Mouse (Mus musculus): ENCODE measurements at regions not wholly inside any gene's neighbourhood (a gene's known extent, or its start where the extent isn't known, plus 50 kb on each side); places are given as distances from the start of the nearest gene placed in this dataset.

DNA sequence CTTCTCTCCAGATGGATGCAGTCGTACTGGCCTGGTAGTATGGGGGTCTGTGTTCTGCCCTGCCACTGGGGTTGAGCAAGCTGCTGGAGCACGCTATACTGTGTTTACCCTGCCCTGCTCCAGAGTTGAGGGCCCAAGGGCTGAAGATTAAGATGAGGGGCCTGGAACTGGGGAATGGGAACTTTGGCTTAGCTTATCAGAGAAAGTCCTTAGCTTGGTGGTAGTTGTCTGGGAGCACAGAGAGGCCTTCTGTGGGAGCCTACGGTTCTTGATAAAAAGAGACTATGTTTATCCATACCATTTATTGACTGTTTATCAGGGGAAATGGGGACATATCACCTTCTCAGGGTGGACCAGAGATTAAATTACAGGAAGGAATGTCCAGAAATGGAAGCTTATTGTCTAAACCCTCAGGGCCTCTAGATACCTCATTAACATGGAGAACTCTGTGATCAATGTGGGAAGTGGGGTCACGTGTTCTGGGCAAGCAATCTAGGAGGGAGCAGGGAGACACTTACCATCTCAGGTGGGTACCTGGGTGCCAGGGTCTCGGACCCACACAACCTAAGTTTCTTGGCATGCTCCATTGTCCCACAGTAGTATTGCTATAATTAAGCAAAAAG lies 58.7 kb downstream of the Mycn start:
- no peak for DNase-seq (ENCODE audit: low spot score in 2 of 2)

DNA sequence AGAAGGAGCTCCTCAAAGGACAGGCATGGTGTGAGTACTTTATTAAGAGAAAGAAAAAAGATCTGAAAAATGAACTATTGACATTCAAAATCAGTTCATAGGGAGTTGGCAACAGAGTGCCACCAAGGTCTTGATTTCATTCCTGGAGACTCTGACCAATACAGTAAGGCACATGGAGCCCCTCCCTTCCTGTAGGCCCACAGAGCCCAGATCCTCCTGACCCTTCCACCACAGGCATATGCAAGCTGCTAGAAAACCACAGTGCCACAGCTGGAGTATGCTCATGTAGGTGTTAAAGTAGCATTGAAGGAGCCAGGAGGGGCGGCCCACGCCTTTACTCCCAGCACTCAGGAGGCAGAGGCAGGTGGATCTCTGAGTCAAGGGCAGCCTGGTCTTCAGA lies 63.7 kb downstream of the Mycn start:
- no peak for DNase-seq (ENCODE audit: low spot score in 2 of 2)

DNA sequence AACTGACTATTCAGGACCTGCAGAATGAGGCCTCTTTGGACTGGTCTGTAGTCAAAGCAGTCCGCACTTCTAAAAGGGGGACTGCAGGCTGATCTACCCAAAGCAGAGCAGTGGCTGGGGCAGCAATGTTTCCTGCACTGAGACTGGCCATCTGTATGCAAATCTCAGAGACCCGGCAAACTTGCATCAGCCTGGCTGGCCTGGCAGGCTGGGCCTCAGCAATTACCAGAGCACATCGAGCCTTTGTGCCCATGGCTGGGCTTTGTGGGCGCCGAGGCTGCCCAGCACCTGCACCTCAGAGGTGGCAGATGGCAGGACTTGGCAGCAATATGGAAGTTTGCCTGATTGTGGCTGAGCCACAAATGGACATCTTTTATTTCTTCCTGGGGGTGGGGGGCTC lies 64.2 kb downstream of the Mycn start:
- no peak for DNase-seq (ENCODE audit: low spot score in 2 of 2)

DNA sequence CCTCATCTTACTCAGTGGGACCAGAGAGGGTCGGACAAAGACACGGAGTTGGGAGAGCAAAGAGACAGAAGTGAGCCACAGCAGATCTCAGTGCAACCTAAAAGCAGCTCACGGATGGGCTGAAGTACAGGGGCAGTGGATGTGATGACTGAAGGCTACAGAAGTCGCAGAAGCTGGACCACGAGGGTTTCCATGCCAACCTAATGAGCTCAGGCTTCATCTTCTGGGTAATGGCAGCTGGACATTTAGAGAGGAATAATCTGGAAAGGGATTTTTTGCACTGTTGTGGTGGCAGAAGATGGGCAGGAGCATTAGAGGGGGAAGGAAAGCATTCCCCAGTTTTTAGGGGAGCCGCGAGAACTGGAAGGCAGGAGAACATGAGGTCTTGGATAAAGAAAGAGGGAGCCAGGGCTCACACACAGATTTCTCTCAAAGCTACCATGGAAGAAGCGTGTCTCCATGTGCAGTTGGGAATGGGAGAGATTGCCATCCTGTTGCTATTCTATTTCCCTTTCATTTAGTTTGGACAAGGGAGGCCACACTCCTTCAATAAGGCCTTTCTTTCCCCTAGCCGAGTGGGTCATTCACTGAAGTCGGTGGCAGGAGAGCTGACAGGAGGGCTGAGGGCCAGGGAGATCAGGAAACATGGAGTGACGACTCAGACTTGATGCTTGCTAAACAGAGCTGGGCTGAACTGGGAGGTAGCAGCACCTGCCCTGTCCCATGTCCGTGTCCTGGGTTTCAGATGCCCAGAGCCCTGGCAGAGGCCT lies 65.6 kb downstream of the Mycn start:
- no peak for DNase-seq (ENCODE audit: low spot score in 2 of 2)

DNA sequence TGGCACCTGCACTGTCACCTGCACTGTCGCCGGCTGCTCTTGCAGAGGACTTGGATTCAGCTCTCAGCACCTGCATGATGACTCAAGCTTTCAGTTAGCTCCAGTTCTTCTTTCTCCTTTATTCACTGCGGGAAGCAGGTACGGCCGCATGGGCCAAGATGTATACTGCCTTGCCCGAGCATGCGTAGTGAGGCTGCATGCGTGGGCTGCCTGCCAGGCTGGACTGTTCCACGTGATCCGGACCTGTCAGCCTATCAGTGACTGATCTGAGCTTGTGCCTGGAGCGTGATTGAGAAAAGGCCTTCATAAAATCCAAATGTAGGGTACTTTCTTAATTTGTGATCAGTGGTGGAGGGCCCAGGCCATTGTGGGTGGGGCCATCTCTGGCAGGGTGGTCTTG lies 68.2 kb downstream of the Mycn start:
- DNase-seq (ENCODE audit: low spot score in 2 of 2), result no peak

DNA sequence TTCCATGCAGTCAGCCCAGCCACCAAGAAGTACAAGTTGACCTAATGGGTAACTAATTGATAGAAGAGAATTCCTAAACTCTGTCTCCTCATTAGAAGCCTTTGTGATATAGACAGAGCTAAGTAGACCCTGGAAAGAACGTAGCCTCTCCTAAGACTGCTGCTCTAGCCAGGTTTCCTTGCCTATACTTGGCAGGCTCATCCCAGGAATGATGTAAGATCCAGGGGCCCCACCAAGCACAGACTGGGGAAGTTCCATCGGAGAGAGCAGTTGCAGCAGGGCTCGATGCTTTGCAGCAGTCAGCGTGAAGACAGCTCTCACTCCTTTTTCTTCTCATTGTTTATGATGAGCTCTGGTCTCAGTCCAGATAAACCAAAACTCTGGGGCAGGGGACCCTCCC lies 68.7 kb downstream of the Mycn start:
- DNase-seq (ENCODE audit: low spot score in 2 of 2), result no peak

DNA sequence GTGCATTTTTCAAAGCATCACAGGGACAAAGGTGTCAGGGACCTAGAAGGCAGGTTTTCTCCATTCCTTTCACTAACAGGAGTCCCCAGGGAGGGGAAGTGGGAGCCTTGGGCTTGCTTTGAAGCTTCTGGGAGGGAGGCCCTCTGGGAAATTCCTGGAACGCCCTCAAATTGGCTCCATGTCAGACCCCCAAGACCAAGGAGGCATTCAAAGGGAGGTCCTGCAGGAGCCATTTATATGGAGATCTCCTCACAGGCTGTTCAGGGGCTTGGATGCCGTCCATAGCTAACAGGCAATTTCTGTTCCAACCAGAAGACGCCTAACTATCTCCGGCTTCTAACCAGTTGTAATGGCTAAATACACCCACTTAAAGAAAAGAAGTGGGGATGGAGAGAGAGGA lies 70.4 kb downstream of the Mycn start:
- no peak for DNase-seq (ENCODE audit: low spot score in 2 of 2)

DNA sequence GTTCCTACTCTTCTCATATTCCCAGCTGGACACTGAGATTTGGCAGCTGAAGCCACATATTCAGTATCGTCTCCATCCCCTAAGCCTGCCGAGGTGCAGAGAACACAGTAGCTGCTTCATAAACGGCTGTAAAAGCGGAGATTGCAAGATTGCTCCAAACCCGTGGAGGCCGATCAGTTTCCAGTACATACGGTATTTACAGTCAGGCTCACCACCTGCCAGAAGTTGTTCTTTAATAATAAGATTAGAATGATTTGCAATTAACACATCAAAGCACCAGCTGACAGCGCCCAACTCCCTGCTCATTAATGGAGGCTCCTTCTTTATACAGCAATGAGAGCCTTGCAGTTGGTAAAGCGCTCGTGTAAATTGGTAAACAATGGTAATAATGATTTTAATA lies 75.1 kb downstream of the Mycn start:
- DNase-seq (ENCODE audit: low spot score in 2 of 2), result no peak

DNA sequence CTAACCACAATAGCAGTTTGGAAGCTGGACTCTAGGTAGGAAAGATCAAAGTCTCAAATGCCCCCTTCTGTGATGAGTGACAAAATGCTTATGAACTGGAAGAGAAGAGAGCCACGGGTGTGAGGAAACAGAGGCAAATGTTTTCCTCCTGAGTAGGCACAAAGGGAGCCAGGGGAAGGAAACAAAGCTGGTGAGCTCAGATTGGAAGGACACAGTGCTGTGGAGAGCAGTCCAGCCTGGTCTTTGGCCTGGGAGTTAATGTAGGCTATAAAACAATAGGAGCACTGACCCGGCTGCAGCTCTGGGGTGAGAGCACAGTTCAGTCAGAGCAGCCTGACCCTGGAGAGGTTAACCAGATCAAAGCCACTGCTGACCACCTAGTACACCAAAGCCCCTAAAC lies 91.0 kb downstream of the Mycn start:
- DNase-seq (ENCODE audit: low spot score in 2 of 2), result no peak

DNA sequence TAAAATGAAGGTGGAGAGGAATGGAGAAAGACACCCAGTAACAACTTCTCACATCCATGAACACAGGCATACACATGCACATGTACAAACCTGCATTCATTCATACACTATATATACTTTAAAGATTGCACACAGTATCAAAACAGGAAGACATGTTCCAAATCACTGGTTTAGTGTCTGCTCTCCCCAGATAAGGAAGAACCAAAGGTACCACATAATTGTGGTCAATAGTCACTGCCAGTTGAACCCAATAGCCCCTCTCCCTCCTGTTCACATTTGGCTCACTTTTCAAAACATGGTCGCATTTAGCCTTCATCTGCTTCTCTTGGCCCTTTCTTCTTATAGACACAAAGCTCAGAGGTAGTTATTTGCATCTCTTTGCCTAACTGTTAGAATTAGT lies 95.0 kb downstream of the Mycn start:
- no peak for DNase-seq (ENCODE audit: low spot score in 2 of 2)

DNA sequence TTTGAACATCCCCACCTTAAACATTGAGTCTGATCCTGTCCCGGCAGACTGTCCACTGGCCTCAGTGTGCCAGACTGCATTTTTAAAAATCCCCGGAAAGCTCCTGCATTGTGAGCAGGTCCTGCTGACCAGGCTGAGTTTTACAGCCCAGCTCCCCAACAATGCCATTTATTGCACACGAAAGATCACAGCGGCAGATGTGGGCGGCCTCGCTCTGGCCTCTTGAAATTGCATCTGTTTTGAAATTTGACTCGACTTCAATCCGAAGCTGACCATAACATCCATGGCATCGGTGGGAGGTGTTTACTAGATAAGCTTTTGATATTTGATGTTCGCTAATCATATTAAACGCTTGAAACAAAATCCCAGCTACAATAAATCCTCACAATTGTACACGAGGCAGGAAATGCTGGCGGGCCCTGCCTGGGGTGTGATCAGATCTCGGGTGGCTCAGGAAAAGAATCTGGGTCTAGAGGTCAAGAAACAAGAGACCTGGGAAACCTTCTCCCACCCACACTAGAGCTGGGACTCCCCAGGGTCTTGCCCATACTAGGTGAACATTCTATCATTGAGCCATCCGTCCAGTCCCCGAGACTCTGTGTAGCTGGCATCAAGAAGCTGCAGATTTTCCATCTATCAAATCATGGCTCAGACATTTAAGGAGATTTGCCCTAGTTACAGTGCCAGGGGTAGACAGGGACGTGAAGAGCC lies 99.3 kb downstream of the Mycn start:
- no peak for DNase-seq (ENCODE audit: low spot score in 2 of 2)

DNA sequence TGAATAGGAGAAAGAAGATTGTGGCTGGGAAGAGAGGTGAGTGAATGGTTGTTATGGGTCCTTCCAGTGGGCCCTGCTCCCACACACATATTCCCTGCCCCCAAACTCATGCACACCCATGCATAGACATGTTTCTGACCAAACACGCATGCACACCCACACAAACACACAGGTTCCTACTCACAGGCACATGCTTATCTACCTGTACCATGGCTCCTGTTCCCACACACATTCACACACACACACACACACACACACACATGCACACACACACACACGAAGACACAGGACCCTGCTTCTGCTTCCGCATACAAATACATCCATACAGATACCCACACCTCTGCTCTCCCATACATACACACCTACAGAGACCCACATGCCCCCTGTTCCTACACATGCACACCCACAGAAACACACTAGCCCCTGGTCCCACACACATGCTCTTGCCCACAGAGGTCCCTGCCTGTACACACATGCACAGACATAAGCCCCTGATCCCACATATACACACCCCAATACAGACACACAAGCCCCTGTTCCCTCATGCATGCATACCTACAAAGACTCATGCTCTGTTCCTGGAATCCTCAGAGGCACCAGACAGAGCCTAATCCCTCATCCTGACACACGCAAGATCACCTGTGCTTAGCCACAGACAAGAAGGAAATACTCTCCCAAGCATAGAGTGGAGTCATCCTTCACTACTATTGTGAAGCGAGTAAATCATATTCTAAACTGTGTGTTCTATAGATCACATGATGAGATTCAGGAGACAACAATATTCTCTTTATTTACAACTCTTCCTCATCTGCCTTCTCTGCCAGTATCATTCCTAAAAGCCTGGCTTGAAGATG lies 100.1 kb downstream of the Mycn start:
- DNase-seq (ENCODE audit: low spot score in 2 of 2), result no peak

DNA sequence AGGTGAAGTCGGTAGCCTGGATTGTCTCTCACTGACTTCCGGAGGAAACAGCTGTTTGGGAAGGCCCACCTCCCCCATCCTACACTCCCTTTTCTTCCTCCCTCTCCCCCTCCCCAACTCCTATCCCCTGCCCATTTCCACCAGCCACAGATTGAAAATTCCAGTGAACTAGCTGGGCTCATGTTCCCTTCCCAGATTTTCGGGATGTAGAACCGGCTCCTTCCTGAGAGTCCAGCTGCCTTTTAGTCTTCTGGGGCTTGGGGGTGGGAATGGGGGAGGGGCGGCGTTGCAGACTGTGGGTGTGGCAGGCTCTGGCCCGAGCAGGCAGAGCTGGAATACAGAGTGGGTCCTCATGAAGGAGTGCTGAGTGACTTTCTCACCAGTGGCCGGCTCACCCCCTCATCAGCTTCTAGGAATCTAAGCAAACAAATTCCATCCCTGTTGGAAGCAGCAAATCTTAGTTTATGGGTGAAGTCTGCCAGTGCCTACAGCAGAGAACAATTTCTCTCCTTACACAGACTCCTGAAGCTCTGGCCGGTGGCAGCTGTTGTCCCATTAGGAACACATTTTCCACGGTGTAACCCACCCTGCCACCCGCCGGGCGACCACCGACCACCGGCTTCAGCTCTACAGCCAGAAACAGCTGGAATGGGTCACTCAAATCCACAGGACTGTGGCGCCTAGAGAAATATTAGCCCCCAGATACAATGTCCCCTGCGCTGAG lies 100.9 kb downstream of the Mycn start:
- DNase-seq (ENCODE audit: low spot score in 2 of 2), result no peak

DNA sequence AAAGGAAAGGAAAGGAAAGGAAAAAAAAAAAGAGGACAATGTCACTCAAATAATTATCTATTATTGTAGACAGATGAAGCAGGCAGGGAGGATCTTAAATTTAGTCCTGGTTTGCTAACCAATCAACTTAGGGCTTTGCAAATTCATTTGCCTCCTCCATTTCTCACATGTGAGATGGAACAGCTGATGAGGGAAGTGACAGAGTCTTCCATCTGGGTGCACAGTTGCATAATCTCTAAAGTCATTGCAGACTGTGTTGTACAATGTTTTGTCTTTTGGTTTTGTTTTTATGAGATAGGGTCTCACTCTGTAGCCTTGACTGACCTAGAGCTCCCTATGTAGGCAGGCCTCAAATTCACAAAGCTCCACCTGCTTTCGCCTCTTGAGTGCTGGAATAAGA lies 103.9 kb downstream of the Mycn start:
- DNase-seq (ENCODE audit: low spot score in 2 of 2), result no peak

DNA sequence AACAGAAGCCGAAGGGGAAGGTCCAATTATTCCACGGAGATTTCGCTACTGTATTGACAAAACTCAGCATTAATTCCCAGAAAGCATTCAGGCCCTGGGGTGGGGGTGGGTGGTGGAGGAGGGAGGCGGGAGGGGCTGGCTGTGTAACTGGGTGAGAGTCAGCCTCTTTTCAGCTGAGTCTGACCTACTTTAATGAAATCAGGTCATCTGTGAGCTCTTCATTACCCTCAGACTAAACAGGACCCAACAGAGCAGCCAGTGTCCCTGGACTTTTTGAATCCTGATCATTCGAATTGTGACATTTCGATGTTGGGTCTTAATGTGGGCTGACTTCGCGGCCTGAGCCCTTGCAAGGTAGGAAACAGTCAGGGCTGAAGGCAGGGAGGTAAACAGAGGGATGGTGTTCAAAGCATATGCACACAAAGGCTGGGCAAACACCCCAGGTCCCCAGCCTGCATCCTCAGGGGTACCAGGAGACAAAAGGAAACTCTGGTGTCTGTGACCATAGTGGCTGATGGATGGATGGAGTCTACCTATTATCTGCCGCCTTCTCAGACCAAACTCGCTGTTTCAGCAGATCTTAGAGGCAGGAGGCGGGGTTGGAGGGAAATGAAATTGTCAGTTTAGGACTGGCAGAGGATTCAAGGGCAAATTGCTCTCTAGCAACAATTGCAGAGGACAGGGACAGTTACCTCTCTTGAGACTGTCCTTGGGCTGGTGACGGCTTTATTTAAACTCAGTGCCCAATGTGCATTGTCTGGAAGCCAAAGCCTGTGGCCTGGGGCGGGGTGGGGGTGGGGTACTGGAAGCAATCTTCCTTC lies 113.7 kb downstream of the Mycn start:
- DNase-seq (ENCODE audit: low spot score in 2 of 2), result no peak

DNA sequence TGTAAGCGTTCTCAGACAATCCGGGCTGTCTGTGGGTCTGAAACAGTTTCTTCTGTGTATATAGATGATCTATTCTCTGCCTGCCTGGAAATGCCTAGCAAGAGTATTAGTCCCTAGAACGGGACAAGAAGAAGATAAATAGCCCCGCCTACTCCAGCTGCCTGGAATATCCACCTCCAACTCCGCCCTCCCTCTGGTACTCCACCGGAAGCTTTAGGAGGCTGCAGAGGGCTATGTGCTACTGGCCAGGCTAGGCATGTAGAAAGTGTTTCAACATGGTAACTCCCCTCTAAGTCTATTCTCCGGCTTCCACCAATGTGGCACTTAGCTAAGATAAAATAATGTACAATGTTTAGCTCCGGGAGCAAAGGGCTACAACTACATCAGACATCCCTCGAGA lies 114.3 kb downstream of the Mycn start:
- DNase-seq (ENCODE audit: low spot score in 2 of 2), result no peak

DNA sequence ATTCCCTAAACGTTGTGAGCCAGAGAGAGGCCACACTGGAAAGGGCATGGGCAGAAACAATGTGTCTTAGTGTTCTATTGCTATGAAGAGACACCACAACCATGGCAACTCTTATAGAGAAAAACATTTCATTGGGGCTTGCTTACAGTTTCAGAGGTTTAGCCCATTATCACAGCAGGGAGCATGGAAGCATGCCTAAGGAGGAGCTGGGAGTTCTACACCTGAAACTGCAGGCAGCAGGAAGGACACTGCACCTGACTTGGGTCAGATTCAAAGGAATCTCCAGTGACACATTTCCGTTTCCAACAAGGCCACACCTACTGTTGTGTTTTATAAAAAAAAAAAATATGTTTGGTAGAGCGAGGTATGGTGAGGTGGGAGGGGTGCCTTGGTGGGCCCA lies 115.3 kb downstream of the Mycn start:
- no peak for DNase-seq (ENCODE audit: low spot score in 2 of 2)

DNA sequence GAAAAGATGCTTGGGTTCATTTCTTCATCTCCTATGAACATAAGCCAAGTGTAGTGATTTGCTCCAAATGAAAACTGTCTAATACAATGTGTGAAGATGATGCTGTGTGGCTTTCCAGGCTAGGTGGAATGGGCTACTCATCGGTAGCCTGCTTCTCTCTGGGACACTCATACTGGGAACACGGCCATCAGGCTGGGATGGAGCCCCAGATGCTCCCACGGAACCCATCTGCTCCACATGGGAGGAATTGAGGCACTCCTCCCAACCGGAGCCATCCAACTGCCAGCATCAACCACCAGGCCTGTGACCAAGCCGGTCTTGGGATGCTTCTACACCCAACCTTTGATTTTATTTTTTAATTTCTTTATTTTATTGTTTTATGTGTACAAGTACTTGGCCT lies 115.9 kb downstream of the Mycn start:
- no peak for DNase-seq (ENCODE audit: low spot score in 2 of 2)

DNA sequence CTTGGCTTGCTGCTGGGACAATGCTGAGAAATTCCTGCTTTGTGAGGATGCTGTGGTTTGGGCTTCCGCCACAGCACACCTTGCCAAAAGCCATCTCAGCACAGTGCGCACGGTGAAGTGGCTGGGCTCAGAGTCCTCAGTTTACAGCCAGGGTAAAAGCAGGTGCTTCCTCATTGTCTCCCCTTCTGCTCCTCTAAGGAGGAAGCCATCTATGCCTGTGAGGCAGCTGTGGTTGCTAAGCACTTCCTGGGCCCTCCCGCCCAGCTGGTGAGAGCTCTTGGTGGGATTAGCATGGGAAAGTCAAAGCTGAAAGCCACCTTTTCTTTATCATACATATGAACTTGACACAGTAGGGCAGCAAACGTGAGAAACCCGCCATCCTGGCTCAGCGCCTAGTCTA lies 120.2 kb downstream of the Mycn start:
- DNase-seq (ENCODE audit: low spot score in 2 of 2), result no peak

DNA sequence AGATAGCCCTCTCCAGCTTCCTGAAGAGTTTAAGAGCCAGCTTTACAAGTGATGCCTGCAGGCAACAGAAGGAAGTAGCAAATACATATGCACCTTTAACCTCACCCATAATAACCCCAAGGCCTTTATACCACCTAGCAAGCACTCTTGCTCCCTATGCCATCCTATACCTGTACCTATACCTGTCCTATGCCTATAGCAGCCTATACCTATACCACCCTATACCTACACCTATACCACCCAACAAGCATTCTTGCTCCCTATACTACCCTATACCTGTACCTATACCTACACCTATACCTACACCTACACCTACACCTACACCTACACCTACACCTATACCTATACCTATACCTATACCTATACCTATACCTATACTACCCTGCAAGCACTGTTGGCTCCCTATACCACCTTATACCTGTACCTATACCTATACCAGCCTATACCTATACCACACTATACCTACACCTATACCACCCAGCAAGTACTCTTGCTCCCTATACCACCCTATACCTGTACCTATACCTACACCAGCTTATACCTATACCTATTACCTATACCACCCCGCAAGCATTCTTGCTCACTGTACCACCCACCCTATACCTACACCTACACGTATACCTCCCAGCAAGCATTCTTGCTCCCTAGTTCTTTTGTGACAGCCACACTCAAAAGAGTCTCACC lies 120.9 kb downstream of the Mycn start:
- DNase-seq (ENCODE audit: low spot score in 2 of 2), result no peak
